Mouse (Mus musculus): ENCODE data around the gene Kansl1l.

Kansl1l gene

GRCm38 (mm10) chr1:66817453-66817839 lies at the start of gene Kansl1l:
TSS of gene Kansl1l (minus strand) at chr1:66817562.
- DNase-seq (ENCODE audit: low spot score) = peak; percentile 95

DNA sequence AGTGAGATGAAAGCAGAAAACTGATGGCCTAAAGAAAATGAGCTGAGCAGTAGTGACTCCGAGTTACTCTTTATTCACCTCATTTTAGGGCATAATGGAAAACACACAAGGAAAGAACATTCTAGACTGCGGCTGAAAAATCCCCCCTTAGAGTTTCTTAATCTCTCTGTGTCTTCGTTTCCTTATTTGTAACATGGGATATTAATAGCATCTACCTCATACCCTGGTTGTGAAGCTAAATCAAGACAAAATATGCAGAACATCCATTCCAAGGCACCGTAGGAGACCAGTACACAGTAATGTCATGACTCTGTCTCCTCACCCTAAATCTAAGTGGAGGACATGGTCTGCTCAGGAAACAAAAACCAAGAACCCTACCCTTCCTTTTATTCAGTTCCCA lies 48.3 kb upstream of the Kansl1l start:
- DNase-seq (ENCODE audit: low spot score) = no peak

DNA sequence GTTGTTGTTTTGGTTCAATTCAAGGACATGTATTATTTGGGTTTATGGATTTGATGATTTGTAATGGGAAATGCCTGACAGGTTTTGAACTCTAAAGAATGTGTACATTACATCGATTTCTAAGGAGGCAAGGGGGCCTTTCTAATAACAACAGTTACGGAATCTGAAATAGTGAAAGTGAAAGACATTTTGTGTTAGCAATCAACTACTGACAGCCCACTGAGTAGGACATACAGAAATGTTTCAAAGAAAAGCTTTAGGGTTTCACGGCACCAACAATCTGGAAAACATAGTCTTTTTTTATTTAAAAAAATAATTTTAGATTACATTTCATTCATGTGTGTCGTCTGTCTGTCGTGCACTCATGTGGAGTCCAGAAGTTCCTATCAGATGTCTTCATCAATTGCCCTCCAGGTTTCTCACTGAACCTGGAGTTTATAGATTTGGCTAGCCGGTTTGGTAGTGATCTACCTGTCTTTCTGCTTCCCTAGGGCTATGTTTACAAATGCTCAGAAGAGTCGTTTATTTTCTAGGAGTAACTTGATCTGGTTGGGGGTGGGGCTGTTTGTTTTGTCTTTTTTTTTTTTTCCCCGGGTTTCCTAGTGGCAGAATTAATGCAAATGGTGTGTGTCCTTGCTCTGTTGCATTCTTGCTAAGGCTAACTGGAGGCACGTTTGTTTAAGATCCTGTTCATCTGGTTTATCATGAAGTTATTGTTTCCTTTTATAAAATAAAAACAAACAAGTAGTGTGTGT lies 46.6 kb upstream of the Kansl1l start:
- DNase-seq (ENCODE audit: low spot score) = no peak

DNA sequence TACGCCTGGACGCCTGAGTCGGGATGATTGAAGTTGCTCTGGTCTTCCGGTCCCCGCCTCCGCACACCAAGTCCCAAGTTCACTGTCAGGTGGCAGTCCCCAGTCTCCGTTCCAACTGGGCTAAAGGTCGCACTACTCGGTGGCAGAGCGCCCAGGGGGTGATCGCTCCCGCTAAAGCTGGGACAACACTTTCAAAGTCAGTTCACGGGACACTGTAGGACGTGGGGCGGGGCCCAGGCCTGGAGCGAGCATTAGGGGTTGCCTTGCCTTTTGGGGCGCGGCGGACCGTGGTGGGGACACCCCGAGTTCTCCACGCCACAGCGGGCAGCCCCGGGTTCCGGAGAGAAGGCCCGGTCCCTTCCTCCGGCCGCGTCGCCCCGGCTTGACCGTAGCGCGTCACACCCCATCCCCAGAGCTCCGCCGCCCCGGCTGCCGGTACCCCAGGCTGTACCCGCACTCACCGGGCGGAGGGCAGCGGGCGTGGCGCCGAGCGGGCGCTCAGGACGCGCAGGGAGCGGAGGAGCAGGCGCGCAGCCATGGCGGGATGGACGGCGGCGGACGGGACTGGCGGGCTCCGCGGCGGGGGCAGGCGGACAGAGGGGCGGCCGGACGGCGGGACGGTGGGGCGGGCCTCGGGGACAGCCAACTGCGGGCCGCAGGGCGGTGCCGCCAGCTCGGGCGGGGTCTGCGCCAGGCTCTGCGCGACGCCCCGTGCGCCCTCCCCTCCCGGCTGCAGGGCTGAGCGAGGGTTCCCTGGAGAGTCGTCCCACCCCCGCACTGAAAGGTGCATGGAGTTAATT lies 45.5 kb upstream of the Kansl1l start, which contains the start of gene Acadl:
Gene Acadl (minus strand): TSS at position 566 of the 800 bp plus-strand sequence.
- peak; percentile 64 for DNase-seq (ENCODE audit: low spot score)

DNA sequence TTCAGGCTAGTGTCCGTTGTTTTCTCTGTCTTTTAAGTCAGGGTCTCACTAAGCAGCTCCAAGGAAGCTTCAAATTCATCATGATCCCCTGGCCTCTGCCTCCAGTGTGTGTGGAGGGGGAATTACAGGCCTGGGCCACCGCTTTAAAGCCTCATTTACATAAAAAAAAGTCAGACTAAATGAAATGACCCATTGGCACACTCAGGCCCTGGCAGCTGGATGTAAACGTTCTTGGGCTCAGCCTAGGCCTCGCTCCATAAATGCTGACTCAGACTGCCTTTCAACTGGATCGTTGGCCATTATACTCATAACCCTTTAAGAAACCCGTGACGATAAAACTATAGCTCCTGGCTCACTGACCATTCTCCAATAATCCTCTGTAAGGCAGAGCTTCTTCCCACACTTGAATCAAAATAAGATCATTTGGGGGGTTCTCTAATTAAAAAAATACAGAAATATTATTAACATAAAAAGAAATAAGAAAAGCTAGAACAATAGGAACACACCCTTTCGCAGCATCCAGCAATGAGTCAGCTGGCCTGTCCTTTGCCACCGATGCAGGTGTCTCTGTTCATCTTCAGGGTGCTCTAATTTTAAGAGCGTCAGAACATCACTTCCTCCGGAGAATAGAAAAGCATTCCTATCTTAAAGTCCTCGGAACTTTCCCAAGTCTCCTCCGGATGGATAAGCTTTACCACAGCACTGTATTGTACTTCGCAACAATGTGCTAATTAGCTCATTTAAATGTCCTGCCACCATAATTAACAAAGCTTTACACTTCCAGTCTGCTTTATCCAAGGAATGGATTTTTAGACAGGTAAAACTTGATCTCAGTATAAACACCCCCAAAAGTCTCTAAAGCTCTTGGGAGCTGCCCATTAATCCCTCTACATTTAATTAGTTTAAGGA lies 44.7 kb upstream of the Kansl1l start:
- DNase-seq (ENCODE audit: low spot score) = no peak

- no peak for DNase-seq (ENCODE audit: low spot score)
Observed at GRCm38 (mm10) chr1:66847506-66847905, 30.1 kb upstream of the Kansl1l start.

DNA sequence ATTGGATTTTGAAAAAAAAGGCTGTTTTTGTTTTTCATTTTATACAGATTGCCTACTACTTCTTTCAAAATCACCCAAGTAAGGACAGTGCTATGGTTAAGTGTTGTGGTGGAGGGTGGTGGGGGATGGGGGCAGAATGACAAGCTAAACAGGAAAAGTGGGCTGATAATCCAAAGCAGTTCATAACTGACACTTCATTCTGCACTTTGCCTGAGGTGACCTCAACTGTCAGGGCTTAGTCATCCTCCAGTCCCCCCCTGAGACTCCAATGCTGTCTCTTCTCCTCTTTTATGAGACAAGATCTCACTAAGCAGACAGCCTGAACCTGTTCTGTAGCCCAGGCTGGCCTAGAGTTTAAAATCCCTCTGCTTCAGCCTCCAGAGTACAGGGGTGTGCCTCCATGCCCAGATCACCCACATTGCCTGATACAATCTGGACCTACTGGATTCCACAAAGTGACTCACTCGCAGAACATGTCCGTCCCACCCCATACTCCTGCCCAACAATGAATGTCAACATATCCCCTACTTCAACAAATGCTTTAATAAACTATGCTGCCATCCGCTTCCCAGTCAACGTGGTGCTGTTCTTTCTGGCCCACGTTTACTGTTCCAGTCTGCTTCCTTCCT lies 28.4 kb upstream of the Kansl1l start:
- no peak for DNase-seq (ENCODE audit: low spot score)

DNA sequence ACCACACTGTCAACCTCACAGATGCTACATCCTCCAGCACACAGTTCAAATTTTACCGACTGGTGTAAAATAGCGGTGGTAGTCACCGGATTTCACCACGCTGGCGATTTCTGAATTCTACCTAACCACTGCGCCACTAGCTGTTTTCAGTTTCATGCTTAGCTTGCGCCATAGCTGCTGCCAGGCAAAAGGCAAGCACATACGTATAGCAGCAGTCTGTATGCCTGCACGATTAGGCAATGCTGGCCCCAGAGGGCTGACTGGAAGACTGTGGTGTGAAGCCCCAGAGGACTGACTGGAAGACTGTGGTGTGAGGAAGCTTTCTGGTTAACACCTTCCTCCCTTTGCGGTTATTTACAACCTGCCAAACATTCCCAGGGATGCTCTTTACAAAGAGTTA lies 24.6 kb upstream of the Kansl1l start:
- DNase-seq (ENCODE audit: low spot score) = no peak

- no peak for DNase-seq (ENCODE audit: low spot score)
Observed at GRCm38 (mm10) chr1:66841510-66841909, 24.1 kb upstream of the Kansl1l start.

DNA sequence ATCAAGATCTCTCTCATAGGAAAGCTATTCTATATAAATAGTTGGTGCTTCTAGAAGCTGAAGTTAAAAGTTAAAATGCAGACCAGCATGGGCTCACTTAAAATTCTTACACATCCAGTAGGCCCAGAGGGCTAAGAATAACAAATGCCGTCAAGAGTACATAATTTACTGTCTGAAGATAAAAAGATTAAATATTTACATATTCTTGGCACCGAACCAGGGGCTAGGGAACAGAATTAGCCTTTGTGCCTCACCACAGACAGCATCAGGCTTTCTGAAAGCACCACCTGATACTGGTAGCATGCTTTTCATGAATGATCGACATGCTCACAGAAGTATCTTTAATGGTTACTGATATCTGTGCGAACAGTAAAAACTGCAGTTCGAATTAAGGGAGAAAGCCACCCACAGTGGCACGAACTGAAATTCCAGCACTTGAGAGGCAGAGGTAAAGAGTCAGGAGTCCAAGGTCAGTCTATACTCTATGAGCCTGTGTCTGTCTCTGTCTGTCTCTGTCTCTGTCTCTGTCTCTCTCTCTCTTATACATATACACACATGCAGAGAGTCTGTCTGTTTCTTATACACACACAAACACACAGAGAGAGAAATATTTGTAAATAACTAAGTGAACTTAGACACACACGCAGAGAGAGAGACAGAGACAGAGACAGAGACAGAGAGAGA lies 22.5 kb upstream of the Kansl1l start:
- DNase-seq (ENCODE audit: low spot score) = no peak

- no peak for DNase-seq (ENCODE audit: low spot score)
Observed at GRCm38 (mm10) chr1:66839135-66839534, 21.8 kb upstream of the Kansl1l start.

DNA sequence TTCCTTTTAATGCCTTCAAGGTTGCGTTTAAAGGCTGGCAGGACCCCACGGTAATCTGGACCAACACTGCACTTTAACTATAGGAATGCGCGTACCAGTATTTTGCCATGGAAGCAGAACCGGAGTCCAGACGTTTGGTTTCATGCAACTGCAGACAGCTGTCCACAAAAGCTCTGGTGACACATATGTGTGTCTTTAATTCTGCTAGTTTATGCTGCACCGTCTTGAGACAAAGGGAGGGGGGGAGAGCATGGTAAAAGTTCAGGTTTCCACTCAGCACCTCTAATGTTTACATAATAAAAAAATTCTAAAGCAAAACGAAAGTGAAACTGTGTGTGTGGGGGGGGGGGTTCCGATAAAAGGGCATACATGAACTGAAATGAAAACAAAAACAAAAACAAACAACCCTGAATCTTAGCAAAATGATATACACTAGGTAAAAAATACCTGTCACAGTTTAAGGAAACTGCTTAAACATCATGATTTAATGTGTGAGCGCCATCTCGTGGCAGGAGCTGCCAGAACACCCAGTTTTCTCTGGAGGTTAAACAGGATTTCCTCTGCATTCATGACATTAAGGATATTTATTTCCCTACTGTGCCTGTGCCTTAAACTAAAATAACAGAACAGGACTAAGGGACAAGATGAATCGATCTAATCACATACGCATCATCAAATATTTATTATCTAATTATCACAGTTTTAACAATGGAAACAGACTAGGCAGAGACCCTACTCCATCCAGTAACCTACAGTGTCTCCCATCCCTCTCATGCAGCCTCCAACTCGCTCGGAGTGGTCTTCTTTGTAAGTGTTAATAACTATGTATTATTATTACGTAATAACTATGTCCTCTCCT lies 21.1 kb upstream of the Kansl1l start:
- DNase-seq (ENCODE audit: low spot score) = peak; percentile 68

GRCm38 (mm10) chr1:66837207-66837606 lies 19.8 kb upstream of the Kansl1l start:
- no peak for DNase-seq (ENCODE audit: low spot score)

GRCm38 (mm10) chr1:66832636-66833165 lies 15.3 kb upstream of the Kansl1l start:
- DNase-seq (ENCODE audit: low spot score) = no peak

DNA sequence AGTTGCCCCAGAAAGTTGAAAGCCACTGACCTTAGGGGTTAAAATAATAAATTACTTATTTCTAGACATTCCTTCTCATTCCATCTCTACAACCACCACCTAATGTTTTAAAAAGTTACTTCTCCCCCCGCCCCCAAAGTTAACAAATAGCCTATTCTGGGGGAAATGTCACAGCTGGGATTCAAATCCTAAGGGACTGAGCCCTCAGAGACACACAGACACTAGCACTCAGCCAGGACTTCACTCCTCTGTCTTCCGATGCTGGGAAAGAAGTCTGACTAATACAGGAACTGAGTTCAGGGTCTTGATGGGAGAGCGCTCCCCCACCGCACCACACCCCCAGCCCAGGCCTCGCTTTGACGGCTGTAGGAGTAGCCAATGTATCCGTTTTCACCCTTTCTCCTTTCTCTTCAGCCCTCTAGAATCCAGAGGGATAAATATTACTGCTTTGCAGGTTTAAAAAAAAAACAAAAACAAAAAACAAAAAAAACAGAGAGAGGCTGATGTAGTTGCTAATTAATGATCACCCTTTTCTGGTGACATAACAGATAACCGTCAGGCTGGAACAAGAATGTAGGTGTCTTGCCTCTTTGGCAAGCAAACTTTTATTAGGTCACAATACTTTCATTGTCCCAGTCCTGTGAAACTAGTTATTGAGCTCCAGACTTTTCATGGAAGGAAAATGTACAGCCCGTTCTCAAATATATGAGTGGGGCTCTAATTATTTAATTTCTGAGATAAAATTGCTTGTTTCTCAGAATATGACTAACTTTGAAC lies 14.7 kb upstream of the Kansl1l start:
- no peak for DNase-seq (ENCODE audit: low spot score)

DNA sequence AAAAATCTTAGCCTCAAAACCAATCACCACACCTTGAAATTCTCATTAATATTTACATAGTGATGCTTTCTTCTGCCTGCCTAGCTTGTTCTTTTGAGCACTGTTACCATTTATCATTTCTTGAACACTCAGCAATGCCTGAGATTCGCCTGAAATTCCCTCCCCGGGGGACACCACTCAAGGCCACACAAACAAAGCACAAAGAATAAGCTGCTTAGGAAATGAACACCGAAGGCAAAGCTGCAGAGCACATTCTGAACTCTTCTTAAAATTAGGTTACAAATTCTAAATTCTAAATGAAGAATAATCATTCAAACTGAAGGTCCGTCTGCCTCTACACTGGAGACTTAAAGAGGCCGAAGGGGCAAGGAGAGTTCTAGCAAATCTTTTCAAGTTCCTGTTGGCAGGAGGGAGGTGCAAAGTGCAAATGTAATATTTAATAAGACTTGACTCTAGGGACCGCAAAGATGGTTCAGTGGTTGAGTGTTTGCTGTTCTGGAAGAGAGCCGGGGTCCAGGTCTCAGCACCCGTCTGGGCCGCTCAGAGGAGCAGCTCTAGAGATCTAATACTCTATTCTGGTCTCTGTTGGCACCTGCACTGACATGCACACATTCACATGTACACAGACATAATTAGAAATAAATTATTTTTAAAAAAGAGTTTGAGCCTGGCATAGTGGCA lies 12.2 kb upstream of the Kansl1l start:
- no peak for DNase-seq (ENCODE audit: low spot score)

GRCm38 (mm10) chr1:66821966-66822365 lies 4.6 kb upstream of the Kansl1l start:
- no peak for DNase-seq (ENCODE audit: low spot score)

- peak; percentile 56 for DNase-seq (ENCODE audit: low spot score)
Observed at GRCm38 (mm10) chr1:66820241-66820640, 2.9 kb upstream of the Kansl1l start.

Data from MN1 (cell line).